Mouse (Mus musculus) right cerebral cortex, postnatal 4 days (tissue): ENCODE measurements around the gene Lifr.
A peak's percentile ranks its signal among the peaks of the same experiment; 100 is the strongest.

Experiments used
- DNase-seq: peaks from one replicate; pipeline ENCODE4 v3.0.0-alpha.2; 2022

The Lifr gene

GRCm38 (mm10) chr15:7207292-7207691, 116.9 kb downstream of the Lifr start:
- DNase-seq: no peak

- DNase-seq: no peak
Measured at GRCm38 (mm10) chr15:7208180-7208579, 117.8 kb downstream of the Lifr start.

DNA sequence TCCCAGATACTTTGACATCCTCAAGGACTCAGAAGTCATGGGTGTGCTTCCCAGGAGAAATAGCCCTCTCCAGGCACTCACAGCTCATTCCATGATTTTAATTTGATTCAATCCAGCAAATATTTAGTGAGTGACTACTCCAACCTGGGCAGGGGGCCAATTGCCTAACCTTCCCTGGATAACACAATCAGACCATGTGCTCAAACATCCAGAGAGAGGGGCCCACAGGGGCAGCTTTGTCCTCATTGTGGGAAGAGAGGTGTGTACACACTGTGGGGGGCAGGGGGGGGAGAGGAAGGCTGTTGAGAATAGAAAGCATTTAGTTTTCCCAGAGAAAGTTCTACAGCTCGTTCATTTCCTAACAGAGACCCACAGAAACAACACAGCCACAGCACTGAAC, 123.3 kb downstream of the Lifr start:
- peak; percentile 26 for DNase-seq

DNA sequence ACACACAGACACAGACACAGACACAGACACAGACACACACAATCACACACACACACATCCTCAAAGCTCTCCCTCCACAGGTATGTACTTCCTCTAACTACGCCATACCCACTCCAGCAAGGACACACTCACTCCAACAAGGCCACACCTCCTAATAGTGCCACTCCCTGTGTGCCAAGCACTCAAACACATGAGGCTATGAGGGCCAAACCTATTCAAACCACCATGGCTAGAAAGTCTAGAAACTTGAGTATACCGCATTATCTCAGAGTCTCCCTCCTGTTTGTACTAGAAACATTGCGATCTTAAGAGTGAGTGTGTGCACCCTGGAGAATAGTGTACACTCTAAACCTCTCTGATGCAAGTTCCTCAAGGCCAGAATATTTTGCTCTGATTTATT, 125.4 kb downstream of the Lifr start:
- DNase-seq: no peak

- no peak for DNase-seq
Measured at GRCm38 (mm10) chr15:7216581-7217272, 126.3 kb downstream of the Lifr start.

DNA sequence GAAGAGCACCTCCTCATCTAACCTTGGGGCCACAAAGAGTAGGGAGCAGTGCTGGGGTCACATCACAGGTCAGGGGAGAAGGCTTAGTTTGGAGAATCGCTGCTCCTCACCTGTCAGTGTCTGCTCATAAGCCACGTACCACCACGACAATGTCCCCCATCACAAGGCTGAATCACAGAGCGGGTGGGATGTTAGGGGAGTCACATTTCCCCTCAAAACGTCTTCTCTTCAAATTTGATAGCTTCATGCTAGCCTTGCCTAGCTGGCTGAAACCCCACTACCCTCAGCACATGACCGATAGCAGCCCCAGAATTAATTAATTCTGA, 126.8 kb downstream of the Lifr start:
- DNase-seq: no peak

DNA sequence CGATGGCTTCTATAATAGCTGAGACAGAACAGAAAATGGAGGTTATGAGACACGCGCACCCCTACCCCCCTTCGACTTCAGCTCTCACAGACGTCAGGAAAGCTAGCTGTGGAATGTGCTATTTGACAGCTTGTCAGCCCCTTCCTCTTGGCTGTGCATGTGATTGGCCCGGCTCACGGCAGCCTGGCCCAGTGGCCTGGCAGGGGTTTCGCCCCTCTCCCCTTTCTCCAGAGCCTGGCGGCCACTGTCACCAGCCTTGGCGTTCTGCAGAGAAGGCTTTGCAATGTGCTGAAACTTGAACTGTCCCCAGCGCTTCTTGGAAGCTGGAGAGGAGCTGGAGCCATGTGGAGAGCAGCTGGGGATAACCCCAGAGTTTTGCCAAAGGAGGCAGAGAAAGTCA, 132.4 kb downstream of the Lifr start:
- DNase-seq: no peak

- DNase-seq: no peak
Measured at GRCm38 (mm10) chr15:7224151-7224775, 133.8 kb downstream of the Lifr start.

GRCm38 (mm10) chr15:7226225-7226624, 135.8 kb downstream of the Lifr start:
- peak; percentile 73 for DNase-seq

DNA sequence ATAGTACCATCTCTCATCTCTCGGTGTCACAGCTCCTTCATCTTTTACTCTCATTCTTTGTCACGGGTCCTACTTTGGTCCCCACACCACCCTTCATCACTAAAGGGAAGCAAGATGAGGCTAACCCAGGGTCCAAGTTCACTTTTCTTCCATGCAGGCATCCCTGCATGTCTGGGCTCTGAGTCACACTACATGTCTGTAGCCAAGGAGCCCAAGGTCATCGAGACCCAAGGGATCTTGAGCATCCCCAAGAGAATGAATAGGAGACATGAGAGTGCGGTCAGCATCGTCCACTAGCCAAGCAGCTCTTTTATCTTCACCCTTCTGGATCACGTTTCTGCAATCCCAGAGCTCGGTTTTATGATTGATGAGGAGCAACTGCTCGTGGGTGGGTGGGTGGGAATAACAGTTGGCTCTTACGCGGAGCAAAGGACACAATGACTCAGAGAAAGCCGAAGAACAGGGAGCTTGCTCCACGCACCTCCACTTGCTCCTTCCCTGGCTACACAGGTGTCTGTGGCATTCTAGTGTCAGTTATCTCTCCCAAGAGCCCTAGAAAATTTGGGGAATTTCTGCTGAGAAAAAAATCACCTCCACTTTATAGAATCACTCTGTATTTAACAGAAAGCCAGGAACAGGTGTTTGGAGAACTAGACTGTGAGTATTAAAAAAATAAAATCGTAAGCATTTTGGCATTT, 143.1 kb downstream of the Lifr start:
- DNase-seq: no peak

GRCm38 (mm10) chr15:7239904-7240303, 149.5 kb downstream of the Lifr start:
- DNase-seq: no peak

GRCm38 (mm10) chr15:7240950-7241349, 150.5 kb downstream of the Lifr start:
- no peak for DNase-seq

GRCm38 (mm10) chr15:7242161-7242850, 151.9 kb downstream of the Lifr start:
- no peak for DNase-seq
